Mouse (Mus musculus): ENCODE results near the gene 1700067K01Rik. TPM values are rescaled to one million over a fixed set of nuclear protein-coding genes. Genes with fewer than 3 reads are reported as not detected.

The 1700067K01Rik gene
- polyA plus RNA-seq, 1 experiment, result 0.12 TPM

DNA sequence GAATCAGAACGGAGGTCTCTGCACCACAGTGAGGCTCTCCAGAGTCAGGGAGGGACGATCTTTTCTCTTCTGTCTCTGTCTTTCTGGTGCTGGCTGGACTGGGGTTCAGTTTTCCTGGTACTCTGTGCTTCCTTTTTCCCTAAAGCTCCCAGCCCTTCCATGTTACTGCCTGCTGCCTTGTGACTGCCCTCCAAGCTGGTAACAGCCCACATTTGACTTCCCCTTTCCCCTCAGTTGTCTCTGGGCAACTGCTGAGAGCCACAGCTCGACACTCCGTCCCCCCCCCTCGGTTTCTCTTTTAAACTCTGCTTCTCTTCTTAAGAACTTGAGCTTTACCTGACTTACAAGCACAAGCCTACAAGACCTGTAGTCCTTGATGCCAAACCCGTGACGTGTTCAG, 12.1 kb upstream of the 1700067K01Rik start:
- H3K36me3 ChIP-seq (ENCODE audit: control insufficient read depth, insufficient read depth), result peaks cover 55% of the 10 kb centered on the region
- TF ChIP-seq FOSL1 (IDR thresholded peaks at IDR 0.05; ENCODE audit: insufficient read depth, low read length, poor library complexity, severe bottlenecking) (no peak), MYOD1 (IDR thresholded peaks at IDR 0.05; ENCODE audit: control insufficient read depth, insufficient read length, low read depth) (no peak), MAX (IDR thresholded peaks at IDR 0.05) (no peak), USF1 (IDR thresholded peaks at IDR 0.05; ENCODE audit: low read depth) (no peak), MYOG (IDR thresholded peaks at IDR 0.05; ENCODE audit: control insufficient read depth, extremely low read depth, insufficient read length) (no peak), CTCF (IDR thresholded peaks at IDR 0.05; ENCODE audit: control insufficient read depth, insufficient read depth, insufficient read length) (no peak), CEBPB (IDR thresholded peaks at IDR 0.05; ENCODE audit: low read depth) (no peak)
- H3K4me3 ChIP-seq (ENCODE audit: insufficient read depth, poor library complexity, severe bottlenecking), result no peak overlapping the region
- no peaks in the 10 kb centered on the region for H3K79me3 ChIP-seq (ENCODE audit: low read depth)
- H3ac ChIP-seq (ENCODE audit: control insufficient read depth, insufficient read length, low read depth), result no peak overlapping the region
- no peaks in the 10 kb centered on the region for H3K27me3 ChIP-seq (ENCODE audit: control insufficient read depth, insufficient read depth, insufficient read length)
- H3K79me2 ChIP-seq (ENCODE audit: control insufficient read depth, insufficient read depth), result no peaks in the 10 kb centered on the region

DNA sequence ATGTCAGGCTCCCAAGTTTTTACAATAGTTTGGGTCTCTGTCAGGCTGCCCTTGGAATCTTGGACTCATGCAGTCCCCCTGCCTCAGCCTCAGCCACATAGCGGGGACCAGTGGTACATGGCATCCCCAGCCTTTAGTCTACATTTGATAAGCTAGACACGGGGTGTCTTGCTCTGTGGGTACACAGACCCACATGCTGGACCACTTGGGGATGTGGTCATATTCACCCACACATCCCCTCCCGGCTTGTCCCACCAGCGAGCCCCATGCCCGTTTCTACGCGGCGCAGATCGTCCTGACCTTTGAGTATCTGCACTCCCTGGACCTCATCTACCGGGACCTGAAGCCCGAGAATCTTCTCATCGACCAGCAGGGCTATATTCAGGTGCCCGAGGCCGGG, 11.1 kb upstream of the 1700067K01Rik start:
- H3K79me3 ChIP-seq (ENCODE audit: low read depth), result no peaks in the 10 kb centered on the region
- no peak overlapping the region for H3K4me3 ChIP-seq (ENCODE audit: insufficient read depth, poor library complexity, severe bottlenecking)
- TF ChIP-seq FOSL1 (IDR thresholded peaks at IDR 0.05; ENCODE audit: insufficient read depth, low read length, poor library complexity, severe bottlenecking) (no peak), MYOD1 (IDR thresholded peaks at IDR 0.05; ENCODE audit: control insufficient read depth, insufficient read length, low read depth) (no peak), CEBPB (IDR thresholded peaks at IDR 0.05; ENCODE audit: low read depth) (no peak), MYOG (IDR thresholded peaks at IDR 0.05; ENCODE audit: control insufficient read depth, extremely low read depth, insufficient read length) (no peak), CTCF (IDR thresholded peaks at IDR 0.05; ENCODE audit: control insufficient read depth, insufficient read depth, insufficient read length) (no peak), USF1 (IDR thresholded peaks at IDR 0.05; ENCODE audit: low read depth) (no peak), MAX (IDR thresholded peaks at IDR 0.05) (no peak)
- H3K27me3 ChIP-seq (ENCODE audit: control insufficient read depth, insufficient read depth, insufficient read length), result no peaks in the 10 kb centered on the region
- peaks cover 60% of the 10 kb centered on the region for H3K36me3 ChIP-seq (ENCODE audit: control insufficient read depth, insufficient read depth)
- H3ac ChIP-seq (ENCODE audit: control insufficient read depth, insufficient read length, low read depth), result no peak overlapping the region
- no peaks in the 10 kb centered on the region for H3K79me2 ChIP-seq (ENCODE audit: control insufficient read depth, insufficient read depth)

DNA sequence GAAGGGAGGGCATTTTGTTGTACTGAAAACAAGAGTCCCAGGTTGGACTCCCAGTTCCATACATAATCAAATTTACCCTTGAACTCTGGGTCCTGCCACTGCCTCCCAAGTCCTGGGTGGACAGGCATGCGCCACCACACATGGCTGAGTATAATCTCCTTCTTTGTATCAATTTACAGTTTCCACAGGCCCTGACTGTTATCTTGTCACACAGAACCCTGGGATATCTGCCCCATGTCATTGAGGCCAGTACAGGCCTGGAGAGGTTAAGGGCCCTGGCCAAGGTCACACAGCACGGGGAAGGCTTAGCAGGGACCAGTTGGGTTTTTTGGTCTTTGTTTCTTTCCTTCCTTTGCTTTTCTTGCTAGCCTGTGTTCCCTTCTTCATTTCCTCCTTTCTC, 8.8 kb upstream of the 1700067K01Rik start:
- H3K79me2 ChIP-seq (ENCODE audit: control insufficient read depth, insufficient read depth), result no peaks in the 10 kb centered on the region
- no peaks in the 10 kb centered on the region for H3K79me3 ChIP-seq (ENCODE audit: low read depth)
- TF ChIP-seq MYOD1 (IDR thresholded peaks at IDR 0.05; ENCODE audit: control insufficient read depth, insufficient read length, low read depth) (no peak), USF1 (IDR thresholded peaks at IDR 0.05; ENCODE audit: low read depth) (no peak), FOSL1 (IDR thresholded peaks at IDR 0.05; ENCODE audit: insufficient read depth, low read length, poor library complexity, severe bottlenecking) (no peak), CEBPB (IDR thresholded peaks at IDR 0.05; ENCODE audit: low read depth) (no peak), CTCF (IDR thresholded peaks at IDR 0.05; ENCODE audit: control insufficient read depth, insufficient read depth, insufficient read length) (no peak), MYOG (IDR thresholded peaks at IDR 0.05; ENCODE audit: control insufficient read depth, extremely low read depth, insufficient read length) (no peak), MAX (IDR thresholded peaks at IDR 0.05) (no peak)
- H3K27me3 ChIP-seq (ENCODE audit: control insufficient read depth, insufficient read depth, insufficient read length), result no peaks in the 10 kb centered on the region
- no peak overlapping the region for H3ac ChIP-seq (ENCODE audit: control insufficient read depth, insufficient read length, low read depth)
- no peak overlapping the region for H3K4me3 ChIP-seq (ENCODE audit: insufficient read depth, poor library complexity, severe bottlenecking)
- peaks cover 44% of the 10 kb centered on the region for H3K36me3 ChIP-seq (ENCODE audit: control insufficient read depth, insufficient read depth)

DNA sequence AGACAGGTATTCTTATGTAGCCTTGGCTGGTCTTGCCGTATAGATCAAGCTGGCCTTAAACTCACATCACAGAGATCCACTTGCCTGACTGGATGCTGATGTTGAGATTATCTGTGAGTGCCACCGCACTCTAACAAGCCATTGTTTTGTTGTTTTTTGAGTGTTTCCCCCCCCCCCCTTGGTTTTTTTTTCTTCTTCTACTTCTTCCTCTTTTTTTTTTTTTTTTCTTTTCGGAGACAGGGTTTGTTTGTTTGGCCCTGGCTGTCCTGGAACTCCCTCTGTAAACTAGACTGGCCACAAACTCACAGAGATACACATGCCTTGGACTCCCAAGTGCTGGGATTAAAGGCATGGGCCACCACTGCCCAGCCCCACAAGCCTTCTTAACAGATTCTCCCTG, 7.3 kb upstream of the 1700067K01Rik start:
- H3K27me3 ChIP-seq (ENCODE audit: control insufficient read depth, insufficient read depth, insufficient read length), result no peaks in the 10 kb centered on the region
- no peak overlapping the region for H3ac ChIP-seq (ENCODE audit: control insufficient read depth, insufficient read length, low read depth)
- no peak overlapping the region for H3K4me3 ChIP-seq (ENCODE audit: insufficient read depth, poor library complexity, severe bottlenecking)
- TF ChIP-seq MYOG (IDR thresholded peaks at IDR 0.05; ENCODE audit: control insufficient read depth, extremely low read depth, insufficient read length) (no peak), USF1 (IDR thresholded peaks at IDR 0.05; ENCODE audit: low read depth) (no peak), CEBPB (IDR thresholded peaks at IDR 0.05; ENCODE audit: low read depth) (no peak), FOSL1 (IDR thresholded peaks at IDR 0.05; ENCODE audit: insufficient read depth, low read length, poor library complexity, severe bottlenecking) (no peak), MYOD1 (IDR thresholded peaks at IDR 0.05; ENCODE audit: control insufficient read depth, insufficient read length, low read depth) (no peak), CTCF (IDR thresholded peaks at IDR 0.05; ENCODE audit: control insufficient read depth, insufficient read depth, insufficient read length) (no peak), MAX (IDR thresholded peaks at IDR 0.05) (no peak)
- peaks cover 8% of the 10 kb centered on the region for H3K79me2 ChIP-seq (ENCODE audit: control insufficient read depth, insufficient read depth)
- peaks cover 5% of the 10 kb centered on the region for H3K79me3 ChIP-seq (ENCODE audit: low read depth)
- peaks cover 34% of the 10 kb centered on the region for H3K36me3 ChIP-seq (ENCODE audit: control insufficient read depth, insufficient read depth)

DNA sequence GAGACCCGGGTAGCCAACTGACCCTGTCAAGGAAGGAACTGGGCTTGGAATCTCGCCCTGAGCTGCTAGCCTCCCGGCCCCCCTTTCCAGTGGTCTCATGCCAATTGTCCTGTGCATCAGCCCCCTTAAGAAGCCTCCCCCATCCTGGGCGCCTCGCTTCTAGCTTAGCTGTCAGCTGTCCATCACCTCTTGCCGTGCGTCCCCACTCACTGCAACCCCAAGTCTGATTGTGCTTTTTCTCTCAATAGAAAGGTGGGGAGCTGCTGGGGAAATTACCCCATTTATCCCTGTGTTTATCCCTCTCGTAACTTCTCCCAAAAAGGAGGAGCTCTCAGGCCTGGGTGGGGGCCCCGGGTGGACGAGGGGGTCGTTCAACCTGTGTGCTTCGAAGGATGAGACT, 5.3 kb upstream of the 1700067K01Rik start:
- H3ac ChIP-seq (ENCODE audit: control insufficient read depth, insufficient read length, low read depth), result no peak overlapping the region
- H3K27me3 ChIP-seq (ENCODE audit: control insufficient read depth, insufficient read depth, insufficient read length), result no peaks in the 10 kb centered on the region
- no peak overlapping the region for H3K4me3 ChIP-seq (ENCODE audit: insufficient read depth, poor library complexity, severe bottlenecking)
- no peak for TF ChIP-seq FOSL1 (IDR thresholded peaks at IDR 0.05; ENCODE audit: insufficient read depth, low read length, poor library complexity, severe bottlenecking)
- TF ChIP-seq USF1 (IDR thresholded peaks at IDR 0.05; ENCODE audit: low read depth), result no peak
- no peak for TF ChIP-seq MYOG (IDR thresholded peaks at IDR 0.05; ENCODE audit: control insufficient read depth, extremely low read depth, insufficient read length)
- no peak for TF ChIP-seq MAX (IDR thresholded peaks at IDR 0.05)
- H3K79me2 ChIP-seq (ENCODE audit: control insufficient read depth, insufficient read depth), result peaks cover 18% of the 10 kb centered on the region
- peaks cover 40% of the 10 kb centered on the region for H3K36me3 ChIP-seq (ENCODE audit: control insufficient read depth, insufficient read depth)
- peaks cover 13% of the 10 kb centered on the region for H3K79me3 ChIP-seq (ENCODE audit: low read depth)
